Mouse (Mus musculus): ENCODE measurements around the gene Miip.

Miip gene

GRCm38 (mm10) chr4:147868450-147869031 is at the start of gene Miip, which contains the start of gene Fv1:
Miip (minus strand) TSS chr4:147868816.
Fv1 (plus strand) TSS chr4:147868979.
- DNase-seq = peak; percentile 94 to 97

GRCm38 (mm10) chr4:147909486-147909885 is 40.9 kb upstream of the Miip start:
- DNase-seq = no peak

- no peak for DNase-seq
These were observed 37.6 kb upstream of the Miip start for GRCm38 (mm10) chr4:147906230-147906629.

- DNase-seq = no peak
These were observed 36.6 kb upstream of the Miip start for GRCm38 (mm10) chr4:147905090-147905659.

GRCm38 (mm10) chr4:147904313-147905089 is 35.9 kb upstream of the Miip start, which contains the start of gene Mfn2:
Mfn2 (minus strand) TSS chr4:147904704.
- DNase-seq = peak; percentile 91 to 93

- DNase-seq = no peak
These were observed 35.0 kb upstream of the Miip start for GRCm38 (mm10) chr4:147903601-147904000.

- no peak for DNase-seq
These were observed 34.4 kb upstream of the Miip start for GRCm38 (mm10) chr4:147902906-147903500.

GRCm38 (mm10) chr4:147900452-147900851 is 31.8 kb upstream of the Miip start:
- no peak for DNase-seq

- DNase-seq = no peak
These were observed 28.7 kb upstream of the Miip start for GRCm38 (mm10) chr4:147897348-147897747.

GRCm38 (mm10) chr4:147896411-147896810 is 27.8 kb upstream of the Miip start:
- DNase-seq = no peak

GRCm38 (mm10) chr4:147895815-147896330 is 27.3 kb upstream of the Miip start:
- peak in 1 of 2 experiments; percentile 12 for DNase-seq

GRCm38 (mm10) chr4:147890341-147890740 is 21.7 kb upstream of the Miip start:
- no peak for DNase-seq

GRCm38 (mm10) chr4:147888237-147888636 is 19.6 kb upstream of the Miip start:
- DNase-seq = no peak

GRCm38 (mm10) chr4:147887277-147887676 is 18.7 kb upstream of the Miip start:
- DNase-seq = no peak

- no peak for DNase-seq
These were observed 17.5 kb upstream of the Miip start for GRCm38 (mm10) chr4:147886158-147886557.

GRCm38 (mm10) chr4:147884138-147884537 is 15.5 kb upstream of the Miip start:
- DNase-seq = no peak

GRCm38 (mm10) chr4:147883041-147883440 is 14.4 kb upstream of the Miip start:
- DNase-seq = no peak

GRCm38 (mm10) chr4:147881792-147882191 is 13.2 kb upstream of the Miip start:
- DNase-seq = no peak

- no peak for DNase-seq
These were observed 11.2 kb upstream of the Miip start for GRCm38 (mm10) chr4:147879865-147880264.

- DNase-seq = no peak
These were observed 10.8 kb upstream of the Miip start for GRCm38 (mm10) chr4:147879456-147879855.

GRCm38 (mm10) chr4:147878537-147878936 is 9.9 kb upstream of the Miip start:
- DNase-seq = no peak

GRCm38 (mm10) chr4:147875852-147876575 is 7.4 kb upstream of the Miip start:
- DNase-seq = no peak

GRCm38 (mm10) chr4:147869238-147869637 is 622 bp upstream of the Miip start:
- no peak for DNase-seq
